Mouse (Mus musculus) cortical plate, adult 2 months (tissue): Measurements from ENCODE around the gene Antxr1.

Experiments used
- CTCF ChIP-seq: fragments of 200-500 bp; IDR thresholded peaks from 2 replicates; pipeline ENCODE4 v1.5.1; 2011; ENCODE audit warnings: mild to moderate bottlenecking, control low read depth, low read length; ENCODE audit not compliant: insufficient read depth; ENCODE audit errors: extremely low read depth
- POLR2A ChIP-seq: fragments of 200-500 bp; IDR thresholded peaks from 2 replicates; pipeline ENCODE4 v1.6.1; 2011; ENCODE audit warnings: mild to moderate bottlenecking, low read length, control low read depth; ENCODE audit not compliant: insufficient read depth; ENCODE audit errors: extremely low read depth

- TF ChIP-seq POLR2A (no peak), CTCF (no peak)
Measured at GRCm38 (mm10) chr6:87274779-87275178, 60.8 kb downstream of the Antxr1 start.
